Mouse (Mus musculus) stomach, embryonic 14.5 days (tissue): ENCODE measurements around the gene Olfr1393. TPM values are rescaled to one million over a fixed set of nuclear protein-coding genes. Genes with fewer than 3 reads are reported as not detected.
A peak's percentile ranks its signal among the peaks of the same experiment; 100 is the strongest.

Experiments
- ATAC-seq: fragments of 200-750 bp; cut with Nextera tagmentation; 2 replicates; pipeline ENCODE4 v1.8.0; 2017; ENCODE audit warnings: low read depth, moderate TSS enrichment; ENCODE audit not compliant: insufficient number of reproducible peaks, insufficient read depth, low FRiP score
- H3K27ac ChIP-seq: fragments of 300-500 bp; sonication (generic); 2 replicates; pipeline ENCODE4 v1.5.1; 2014; ENCODE audit warnings: mild to moderate bottlenecking, low read length, moderate library complexity, mixed read lengths
- H3K27me3 ChIP-seq: fragments of 300-500 bp; sonication (generic); 2 replicates; pipeline ENCODE4 v1.6.1; 2014; ENCODE audit warnings: low read length, control low read depth, mixed read lengths; ENCODE audit not compliant: control insufficient read depth, insufficient read depth
- H3K36me3 ChIP-seq: fragments of 300-500 bp; sonication (generic); 2 replicates; pipeline ENCODE4 v1.6.1; 2014; ENCODE audit warnings: mild to moderate bottlenecking, control low read depth, low read length, moderate library complexity, mixed read lengths; ENCODE audit not compliant: control insufficient read depth, insufficient read depth
- H3K4me1 ChIP-seq: fragments of 300-500 bp; sonication (generic); 2 replicates; pipeline ENCODE4 v1.6.1; 2014; ENCODE audit warnings: low read length, control low read depth, mixed read lengths; ENCODE audit not compliant: control insufficient read depth, insufficient read depth
- H3K4me2 ChIP-seq: fragments of 300-500 bp; sonication (generic); replicated peaks from 2 replicates; pipeline ENCODE4 v1.6.1; 2014; ENCODE audit warnings: low read depth, low read length, control low read depth
- H3K4me3 ChIP-seq: fragments of 300-500 bp; sonication (generic); 2 replicates; pipeline ENCODE4 v1.5.1; 2014; ENCODE audit warnings: low read depth, low read length, control low read depth
- H3K9ac ChIP-seq: fragments of 300-500 bp; sonication (generic); replicated peaks from 2 replicates; pipeline ENCODE4 v1.6.1; 2014; ENCODE audit warnings: low read depth, mild to moderate bottlenecking, control low read depth, low read length, moderate library complexity, mixed read lengths
- H3K9me3 ChIP-seq: fragments of 300-500 bp; sonication (generic); 2 replicates; pipeline ENCODE4 v1.6.1; 2016; ENCODE audit warnings: low read depth, low read length, control low read depth; ENCODE audit not compliant: control insufficient read depth
- WGBS: fragments of 180-500 bp; shearing (Covaris S2); extraction: QIAGEN DNeasy Blood & Tissue Kit; methylation state at CpG from one replicate; pipeline ENCODE4 v1.1.7; 2014; 5-methylcytosine and 5-hydroxymethylcytosine counted together
- polyA plus RNA-seq: library from polyadenylated mRNA; unstranded; fragments of >200 nt; fragmentation: Nextera tagmentation; extraction: Ambion mirVana; gene quantifications from 2 replicates; pipeline ENCODE4 v1.2.1, GENCODE M21; 2014

The Olfr1393 gene
- polyA plus RNA-seq, 1 experiment from 2014 or later = not detected

DNA sequence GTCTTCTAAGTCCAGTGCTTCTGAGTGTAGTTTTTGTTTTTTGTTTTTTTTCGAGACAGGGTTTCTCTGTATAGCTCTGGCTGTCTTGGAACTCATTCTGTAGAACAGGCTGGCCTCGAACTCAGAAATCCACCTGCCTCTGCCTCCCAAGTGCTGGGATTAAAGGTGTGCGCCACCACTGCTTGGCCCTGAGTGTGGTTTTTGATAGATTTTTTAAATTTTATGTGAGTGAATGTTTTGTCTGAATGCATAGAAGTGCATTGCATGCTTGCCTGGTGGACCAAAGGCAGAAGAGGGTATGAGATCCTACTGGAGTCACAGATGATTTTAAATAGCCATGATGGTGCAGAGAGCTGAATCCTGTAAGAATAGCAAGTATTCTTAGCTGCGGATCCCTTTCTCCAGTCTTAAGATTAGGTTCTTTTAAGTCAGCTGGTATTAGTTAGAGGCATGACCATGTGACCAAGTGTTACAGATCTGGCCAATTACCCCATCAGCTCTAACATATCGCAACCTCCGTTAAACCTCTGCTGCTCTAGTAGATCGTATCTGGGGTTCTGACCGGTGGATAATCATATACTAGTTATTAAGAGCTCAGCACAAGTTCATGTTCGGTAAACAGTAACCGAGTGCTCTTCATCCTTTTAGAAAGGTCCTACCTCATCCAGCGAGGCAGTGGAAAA, 35.0 kb upstream of the Olfr1393 start:
- 22% methylated on average over 11 of the region's 11 CpGs for WGBS
- peak overlapping the region; percentile 42 for H3K9ac ChIP-seq

DNA sequence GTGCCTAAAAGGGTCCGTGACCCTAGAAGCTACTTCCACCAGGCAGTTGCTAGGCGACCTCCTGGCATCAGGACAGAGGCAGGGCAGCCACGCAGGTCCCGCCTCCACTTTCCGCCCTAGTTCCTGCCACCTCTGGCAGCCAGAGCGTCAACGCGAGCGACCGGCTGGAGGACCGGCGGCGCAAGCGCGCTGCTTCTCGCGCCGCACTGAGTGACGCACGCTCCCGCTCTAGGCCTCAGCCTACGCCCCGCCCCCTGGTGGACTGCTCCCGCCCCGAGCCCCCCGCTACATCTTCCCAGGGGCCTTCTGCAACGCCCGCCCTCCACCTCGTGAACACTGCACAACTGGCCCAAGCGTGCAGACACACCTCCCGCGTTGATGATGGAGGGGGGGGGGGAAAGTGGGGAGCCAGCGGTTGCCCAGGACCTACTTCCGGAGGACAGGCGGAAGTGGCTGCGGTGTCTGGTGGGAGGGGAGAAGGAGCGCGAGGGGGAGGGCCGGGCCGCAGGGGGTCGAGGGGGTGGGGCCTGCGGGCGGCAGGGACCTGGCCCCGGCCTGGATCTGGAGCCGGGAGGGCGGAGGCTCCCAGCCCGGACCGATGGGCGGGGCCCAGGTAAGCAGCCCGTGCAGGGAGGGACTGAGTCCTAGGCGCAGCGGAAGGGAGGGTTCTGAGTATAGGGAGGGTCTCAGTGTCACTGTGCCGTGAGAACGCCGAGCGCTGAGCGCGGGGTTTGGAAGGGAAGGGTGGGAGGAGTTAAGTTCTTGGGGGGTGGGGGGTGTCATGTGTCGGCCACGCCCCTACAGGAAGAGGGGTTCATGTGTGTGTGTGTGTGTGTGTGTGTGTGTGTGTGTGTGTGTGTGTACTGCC, 34.1 kb upstream of the Olfr1393 start, which contains the start of gene Mgat1:
Gene Mgat1, plus strand, starts transcription at position 465 of the 868 bp plus-strand sequence.
- H3K4me2 ChIP-seq = peak within 1 kb of the TSS; percentile 62
- peaks cover 22% of the 10 kb centered on the region; the same call in 1 of the 2 replicates for H3K4me1 ChIP-seq
- H3K27ac ChIP-seq = peak within 1 kb of the TSS; percentile 87
- H3K9ac ChIP-seq = peak within 1 kb of the TSS; percentile 42
- peak; percentile 93 for ATAC-seq
- no peaks in the 10 kb centered on the region for H3K36me3 ChIP-seq
- no peaks in the 10 kb centered on the region for H3K9me3 ChIP-seq
- peak within 1 kb of the TSS; percentile 43 for H3K4me3 ChIP-seq
- under 1% methylated on average over 57 of the region's 60 CpGs for WGBS
- H3K27me3 ChIP-seq = no peaks in the 10 kb centered on the region

More for the DNA sequence above, 35.0 kb upstream of the Olfr1393 start:
- Histone ChIP-seq H3K9me3 (no peaks in the 10 kb centered on the region), H3K4me2 (peak overlapping the region; percentile 62), H3K36me3 (no peaks in the 10 kb centered on the region), H3K4me1 (peaks cover 17% of the 10 kb centered on the region; the same call in 1 of the 2 replicates), H3K4me3 (peak overlapping the region; percentile 43), H3K27ac (peak overlapping the region; percentile 87), H3K27me3 (no peaks in the 10 kb centered on the region)
- ATAC-seq = peak; percentile 0; the same call in 1 of the 2 replicates

DNA sequence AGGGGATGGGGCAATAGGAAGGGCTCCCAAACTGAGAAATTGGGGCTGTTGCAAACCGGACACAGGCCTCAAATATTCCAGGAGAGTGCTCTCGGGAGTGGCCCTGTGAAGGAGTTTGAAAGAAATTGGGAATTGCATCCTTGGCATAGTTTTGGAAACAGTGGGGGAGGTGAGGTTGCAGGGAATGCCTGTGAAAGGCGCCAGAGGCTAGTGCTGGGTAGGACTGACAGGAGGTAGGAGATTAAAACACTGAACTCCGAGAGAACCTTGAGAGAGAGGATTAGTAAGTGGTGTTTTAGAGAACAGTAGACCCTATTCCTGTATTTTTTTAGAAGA, 33.5 kb upstream of the Olfr1393 start:
- H3K27ac ChIP-seq = peak overlapping the region; percentile 87
- H3K4me1 ChIP-seq = peaks cover 26% of the 10 kb centered on the region; the same call in 1 of the 2 replicates
- H3K9me3 ChIP-seq = no peaks in the 10 kb centered on the region
- peak overlapping the region; percentile 62 for H3K4me2 ChIP-seq
- H3K27me3 ChIP-seq = no peaks in the 10 kb centered on the region
- H3K36me3 ChIP-seq = no peaks in the 10 kb centered on the region
- under 1% methylated on average over 4 of the region's 4 CpGs for WGBS
- peak overlapping the region; percentile 43 for H3K4me3 ChIP-seq
- no peak overlapping the region; the same call in 1 of the 2 replicates for H3K9ac ChIP-seq
- ATAC-seq = no peak

GRCm38 (mm10) chr11:49245176-49245575, 32.9 kb upstream of the Olfr1393 start:
- H3K4me1 ChIP-seq = peaks cover 32% of the 10 kb centered on the region; the same call in 1 of the 2 replicates
- no peaks in the 10 kb centered on the region for H3K36me3 ChIP-seq
- no peak overlapping the region for H3K9ac ChIP-seq
- WGBS = 19% methylated on average over 7 of the region's 7 CpGs
- no peak for ATAC-seq
- H3K4me3 ChIP-seq = peak overlapping the region; percentile 43; the same call in 1 of the 2 replicates
- H3K4me2 ChIP-seq = peak overlapping the region; percentile 62
- no peaks in the 10 kb centered on the region for H3K9me3 ChIP-seq
- H3K27me3 ChIP-seq = no peaks in the 10 kb centered on the region
- peak overlapping the region; percentile 87; the same call in 1 of the 2 replicates for H3K27ac ChIP-seq

- no peak for ATAC-seq
- Histone ChIP-seq H3K4me1 (peaks cover 32% of the 10 kb centered on the region; the same call in 1 of the 2 replicates), H3K4me3 (peak overlapping the region; percentile 43; the same call in 1 of the 2 replicates), H3K36me3 (no peaks in the 10 kb centered on the region), H3K27me3 (no peaks in the 10 kb centered on the region), H3K9me3 (no peaks in the 10 kb centered on the region), H3K27ac (peak overlapping the region; percentile 48; the same call in 1 of the 2 replicates), H3K9ac (no peak overlapping the region; the same call in 1 of the 2 replicates), H3K4me2 (peak overlapping the region; percentile 62)
- WGBS = 33% methylated on average over 12 of the region's 12 CpGs
Observed at GRCm38 (mm10) chr11:49245634-49246415, 32.3 kb upstream of the Olfr1393 start.

GRCm38 (mm10) chr11:49246523-49246922, 31.6 kb upstream of the Olfr1393 start:
- WGBS = 81% methylated on average over 4 of the region's 4 CpGs
- H3K4me3 ChIP-seq = no peak overlapping the region
- H3K9me3 ChIP-seq = no peaks in the 10 kb centered on the region
- H3K27ac ChIP-seq = no peak overlapping the region
- no peak overlapping the region for H3K4me2 ChIP-seq
- H3K9ac ChIP-seq = no peak overlapping the region
- H3K27me3 ChIP-seq = no peaks in the 10 kb centered on the region
- no peak for ATAC-seq
- H3K4me1 ChIP-seq = peaks cover 38% of the 10 kb centered on the region
- no peaks in the 10 kb centered on the region for H3K36me3 ChIP-seq

- no peak for ATAC-seq
- H3K36me3 ChIP-seq = no peaks in the 10 kb centered on the region
- 20% methylated on average over 2 of the region's 2 CpGs for WGBS
- no peak overlapping the region for H3K27ac ChIP-seq
- no peak overlapping the region for H3K9ac ChIP-seq
- no peaks in the 10 kb centered on the region for H3K27me3 ChIP-seq
- H3K4me3 ChIP-seq = no peak overlapping the region
- H3K4me1 ChIP-seq = peaks cover 45% of the 10 kb centered on the region
- no peak overlapping the region for H3K4me2 ChIP-seq
- H3K9me3 ChIP-seq = no peaks in the 10 kb centered on the region
Observed at GRCm38 (mm10) chr11:49247255-49247654, 30.8 kb upstream of the Olfr1393 start.
